Mouse (Mus musculus): ENCODE data around the gene Pdlim4. TPM values are rescaled to one million over a fixed set of nuclear protein-coding genes. Genes with fewer than 3 reads are reported as not detected.

The Pdlim4 gene
- polyA plus RNA-seq (2015; fragmentation: Nextera tagmentation; extraction: Ambion mirVana), result 3.1 TPM in 2 replicates

- H3K9me3 ChIP-seq (replicated peaks), result no peaks in the 10 kb centered on the region
- no peaks in the 10 kb centered on the region for H3K36me3 ChIP-seq
- H3K27me3 ChIP-seq, result peaks cover 84% of the 10 kb centered on the region
- DNase-seq, result no peak
- H3K4me1 ChIP-seq (replicated peaks), result peaks cover 11% of the 10 kb centered on the region
- H3K9ac ChIP-seq, result peak within 1 kb of the TSS; percentile 49
- no peak within 1 kb of the TSS for H3K27ac ChIP-seq
- WGBS (ENCODE audit: insufficient replicate concordance), result 2% methylated on average over 56 of the region's 61 CpGs
- peak within 1 kb of the TSS; percentile 68 for H3K4me2 ChIP-seq
- H3K4me3 ChIP-seq (replicated peaks), result peak within 1 kb of the TSS; percentile 52
- ATAC-seq (ENCODE audit: low read depth), result no peak
Observed at GRCm38 (mm10) chr11:54068520-54069371, at the start of gene Pdlim4. Gene Pdlim4, minus strand, starts transcription at chr11:54069014.

GRCm38 (mm10) chr11:54117096-54117495 lies 48.3 kb upstream of the Pdlim4 start:
- Histone ChIP-seq H3K4me1 (replicated peaks) (peaks cover 15% of the 10 kb centered on the region), H3K9me3 (replicated peaks) (no peaks in the 10 kb centered on the region), H3K27ac (no peak overlapping the region), H3K27me3 (peaks cover 3% of the 10 kb centered on the region; the same call in 1 of the 2 replicates), H3K9ac (no peak overlapping the region), H3K4me2 (no peak overlapping the region), H3K4me3 (replicated peaks) (no peak overlapping the region), H3K36me3 (peaks cover 5% of the 10 kb centered on the region; the same call in 1 of the 2 replicates)
- WGBS (ENCODE audit: insufficient replicate concordance), result 73% methylated on average over 10 of the region's 10 CpGs
- DNase-seq (no peak), ATAC-seq (ENCODE audit: low read depth) (no peak)

DNA sequence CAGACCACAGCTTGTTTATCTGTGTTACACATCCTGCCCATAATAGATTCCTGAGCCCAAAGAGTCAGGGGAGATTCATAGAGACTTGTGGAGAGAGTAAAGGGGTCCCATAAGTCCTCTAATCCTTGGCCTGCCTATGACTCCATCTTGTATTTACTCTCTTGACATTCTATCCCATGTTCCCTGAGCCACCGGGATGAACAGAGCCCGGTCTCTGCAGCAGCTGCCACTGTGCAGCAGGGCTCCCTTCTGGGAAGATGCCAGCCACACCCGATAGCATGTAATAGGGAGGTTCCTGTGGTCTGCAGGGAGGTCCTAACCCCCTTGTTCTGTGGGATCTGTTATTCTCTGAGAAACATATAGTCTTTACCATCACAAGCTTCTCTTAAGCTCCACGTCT lies 47.6 kb upstream of the Pdlim4 start:
- no peak overlapping the region for H3K27ac ChIP-seq
- no peak overlapping the region for H3K4me3 ChIP-seq (replicated peaks)
- no peak overlapping the region for H3K4me2 ChIP-seq
- WGBS (ENCODE audit: insufficient replicate concordance), result 53% methylated on average over 4 of the region's 4 CpGs
- ATAC-seq (ENCODE audit: low read depth) (no peak), DNase-seq (no peak)
- H3K4me1 ChIP-seq (replicated peaks), result peaks cover 15% of the 10 kb centered on the region
- H3K36me3 ChIP-seq, result peaks cover 5% of the 10 kb centered on the region; the same call in 1 of the 2 replicates
- H3K27me3 ChIP-seq, result peaks cover 3% of the 10 kb centered on the region; the same call in 1 of the 2 replicates
- no peak overlapping the region for H3K9ac ChIP-seq
- H3K9me3 ChIP-seq (replicated peaks), result no peaks in the 10 kb centered on the region

DNA sequence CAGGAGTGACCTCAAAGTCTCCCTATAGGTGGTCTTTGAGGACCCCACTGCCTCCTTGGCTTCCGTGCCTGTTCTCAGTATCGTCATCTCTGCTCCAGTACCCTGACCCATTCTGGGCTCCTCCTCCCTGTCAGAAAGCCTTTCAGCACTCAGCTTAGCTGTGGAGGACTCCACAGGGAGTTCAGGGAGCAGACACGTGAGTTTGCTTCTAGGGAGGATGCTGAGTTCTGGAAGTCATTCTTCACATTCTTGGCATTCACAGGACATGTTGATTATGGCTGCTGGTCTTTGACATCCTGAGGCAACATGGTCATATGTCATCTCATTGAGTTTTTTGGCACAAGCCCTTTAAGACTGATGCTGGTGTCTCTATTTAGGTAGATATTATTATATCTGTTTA lies 47.1 kb upstream of the Pdlim4 start:
- H3K4me3 ChIP-seq (replicated peaks), result no peak overlapping the region
- H3K36me3 ChIP-seq, result peaks cover 5% of the 10 kb centered on the region; the same call in 1 of the 2 replicates
- WGBS (ENCODE audit: insufficient replicate concordance), result 75% methylated on average over 3 of the region's 3 CpGs
- H3K9ac ChIP-seq, result no peak overlapping the region
- no peak overlapping the region for H3K27ac ChIP-seq
- peaks cover 3% of the 10 kb centered on the region; the same call in 1 of the 2 replicates for H3K27me3 ChIP-seq
- H3K4me2 ChIP-seq, result no peak overlapping the region
- H3K9me3 ChIP-seq (replicated peaks), result no peaks in the 10 kb centered on the region
- no peak for ATAC-seq (ENCODE audit: low read depth)
- DNase-seq, result no peak
- H3K4me1 ChIP-seq (replicated peaks), result peaks cover 15% of the 10 kb centered on the region

GRCm38 (mm10) chr11:54115301-54115700 lies 46.5 kb upstream of the Pdlim4 start:
- Histone ChIP-seq H3K9me3 (replicated peaks) (no peaks in the 10 kb centered on the region), H3K4me1 (replicated peaks) (peaks cover 15% of the 10 kb centered on the region), H3K4me2 (no peak overlapping the region), H3K4me3 (replicated peaks) (no peak overlapping the region), H3K27ac (no peak overlapping the region), H3K9ac (no peak overlapping the region), H3K36me3 (peaks cover 5% of the 10 kb centered on the region; the same call in 1 of the 2 replicates), H3K27me3 (peaks cover 3% of the 10 kb centered on the region; the same call in 1 of the 2 replicates)
- DNase-seq, result no peak
- WGBS (ENCODE audit: insufficient replicate concordance), result 76% methylated on average over 8 of the region's 8 CpGs
- ATAC-seq (ENCODE audit: low read depth), result no peak

DNA sequence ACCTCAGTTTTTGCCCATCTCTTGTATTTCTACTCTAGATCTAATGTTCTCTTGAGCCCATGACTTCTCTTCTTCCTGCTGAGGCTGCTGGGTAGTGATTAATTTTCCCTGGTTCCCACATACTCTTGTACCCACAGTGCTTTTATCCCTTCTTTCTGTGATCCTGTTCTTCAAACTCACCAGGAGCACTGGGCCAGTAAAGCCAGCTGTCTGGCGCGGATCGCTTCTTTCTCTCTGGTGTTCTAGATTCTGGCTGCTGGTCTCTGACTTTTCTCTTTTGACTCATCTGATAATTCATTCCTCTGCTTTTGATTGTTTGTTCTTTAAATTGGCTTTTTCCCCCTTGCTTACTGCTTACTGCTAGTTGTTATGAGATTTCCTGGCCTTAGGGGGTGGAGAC lies 45.9 kb upstream of the Pdlim4 start:
- DNase-seq (no peak), ATAC-seq (ENCODE audit: low read depth) (no peak)
- H3K4me1 ChIP-seq (replicated peaks), result peaks cover 15% of the 10 kb centered on the region
- H3K9ac ChIP-seq, result no peak overlapping the region
- no peak overlapping the region for H3K4me3 ChIP-seq (replicated peaks)
- no peaks in the 10 kb centered on the region for H3K9me3 ChIP-seq (replicated peaks)
- H3K36me3 ChIP-seq, result peaks cover 1% of the 10 kb centered on the region; the same call in 1 of the 2 replicates
- WGBS (ENCODE audit: insufficient replicate concordance), result 87% methylated on average over 3 of the region's 3 CpGs
- peaks cover 3% of the 10 kb centered on the region; the same call in 1 of the 2 replicates for H3K27me3 ChIP-seq
- H3K27ac ChIP-seq, result no peak overlapping the region
- H3K4me2 ChIP-seq, result no peak overlapping the region

DNA sequence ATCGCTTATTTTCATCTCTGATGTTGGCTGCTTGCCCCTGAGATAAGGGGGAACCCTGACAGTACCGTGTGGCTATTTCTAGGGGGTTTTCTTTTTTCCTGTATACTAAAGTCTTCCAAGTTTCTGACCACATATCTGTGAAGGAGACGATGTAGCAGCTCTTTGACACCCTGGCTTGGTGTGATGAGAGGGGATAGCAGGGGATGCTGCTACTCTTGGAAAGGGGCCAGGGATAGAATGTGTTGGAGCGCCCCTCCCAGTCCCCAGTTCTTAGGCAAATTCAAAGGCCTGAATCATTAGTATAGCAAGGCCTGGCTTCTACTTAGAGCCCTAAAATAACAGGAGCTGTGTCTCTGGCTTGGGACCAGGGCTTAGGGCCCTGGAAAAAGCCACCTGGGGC lies 44.5 kb upstream of the Pdlim4 start:
- peaks cover 15% of the 10 kb centered on the region for H3K4me1 ChIP-seq (replicated peaks)
- H3K4me2 ChIP-seq, result peak overlapping the region; percentile 26
- H3K9ac ChIP-seq, result no peak overlapping the region
- no peaks in the 10 kb centered on the region; the same call in 1 of the 2 replicates for H3K27me3 ChIP-seq
- H3K36me3 ChIP-seq, result no peaks in the 10 kb centered on the region
- no peaks in the 10 kb centered on the region for H3K9me3 ChIP-seq (replicated peaks)
- DNase-seq (no peak), ATAC-seq (ENCODE audit: low read depth) (no peak)
- no peak overlapping the region for H3K27ac ChIP-seq
- H3K4me3 ChIP-seq (replicated peaks), result 0 out of 2 replicates have a peak overlapping the region, but pooled peaks have one; percentile 6
- 25% methylated on average over 4 of the region's 4 CpGs for WGBS (ENCODE audit: insufficient replicate concordance)

DNA sequence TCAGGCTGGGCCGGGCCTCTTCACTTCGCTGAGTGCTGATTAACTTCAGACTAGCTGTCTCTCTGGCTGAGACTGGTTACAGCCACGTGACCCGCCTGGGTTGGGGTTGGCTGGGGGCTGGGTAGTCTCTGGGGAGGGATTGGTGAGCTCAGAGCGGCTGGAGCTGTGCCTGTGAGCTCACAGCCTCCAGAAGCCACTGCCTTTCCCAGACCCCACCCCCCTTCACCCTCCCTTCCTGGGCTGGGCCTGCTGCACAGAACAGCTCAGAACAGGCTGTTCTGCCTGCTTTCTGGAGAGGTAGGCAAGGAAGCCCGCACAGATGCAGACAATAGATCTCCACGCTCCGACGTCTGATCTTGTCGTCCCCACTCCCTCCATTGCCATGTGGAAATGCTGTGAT lies 44.1 kb upstream of the Pdlim4 start:
- under 1% methylated on average over 10 of the region's 10 CpGs for WGBS (ENCODE audit: insufficient replicate concordance)
- DNase-seq (peak; percentile 62), ATAC-seq (ENCODE audit: low read depth) (peak; percentile 94)
- no peaks in the 10 kb centered on the region for H3K36me3 ChIP-seq
- no peaks in the 10 kb centered on the region for H3K9me3 ChIP-seq (replicated peaks)
- H3K27me3 ChIP-seq, result no peaks in the 10 kb centered on the region; the same call in 1 of the 2 replicates
- H3K4me3 ChIP-seq (replicated peaks), result 0 out of 2 replicates have a peak overlapping the region, but pooled peaks have one; percentile 6
- H3K27ac ChIP-seq, result no peak overlapping the region
- 0 out of 2 replicates have a peak overlapping the region, but pooled peaks have one; percentile 23 for H3K9ac ChIP-seq
- H3K4me1 ChIP-seq (replicated peaks), result peaks cover 15% of the 10 kb centered on the region
- peak overlapping the region; percentile 26 for H3K4me2 ChIP-seq

DNA sequence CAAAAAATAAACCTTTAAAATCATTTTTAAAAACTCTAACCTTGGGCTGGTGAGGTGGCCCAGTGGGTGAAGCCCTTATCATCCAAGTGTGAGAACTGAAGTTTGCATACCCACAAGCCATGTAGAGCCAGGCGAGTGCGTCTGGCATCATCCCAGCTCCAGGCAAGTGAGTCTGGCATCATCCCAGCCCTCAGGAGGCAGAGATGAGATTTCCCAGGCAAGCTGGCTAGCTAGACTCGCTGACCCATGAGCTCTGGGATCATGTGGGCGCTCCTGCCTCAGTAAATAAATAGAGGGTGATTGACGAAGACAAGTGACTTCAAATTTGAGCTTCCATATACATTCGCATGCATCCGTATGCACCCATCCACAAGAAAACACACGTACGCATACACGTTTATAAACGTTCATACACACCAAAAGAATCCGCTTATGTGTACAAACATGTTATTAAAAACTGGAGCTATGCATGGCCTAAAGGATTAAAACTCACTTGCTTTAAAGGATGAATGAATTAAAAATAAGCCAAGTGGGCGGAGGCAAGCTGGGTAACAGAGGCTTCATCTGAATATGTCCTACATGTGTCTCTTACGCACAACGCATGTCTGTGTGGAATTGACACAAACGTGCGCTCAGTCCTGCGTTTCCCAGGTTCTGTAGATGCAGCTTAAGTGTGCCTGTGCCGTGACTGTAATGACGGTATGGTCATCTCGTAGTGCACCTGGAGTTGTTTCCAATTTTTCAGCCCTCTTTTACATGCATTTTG lies 43.3 kb upstream of the Pdlim4 start:
- peak overlapping the region; percentile 26 for H3K4me2 ChIP-seq
- 78% methylated on average over 21 of the region's 21 CpGs for WGBS (ENCODE audit: insufficient replicate concordance)
- H3K27me3 ChIP-seq, result no peaks in the 10 kb centered on the region
- ATAC-seq (ENCODE audit: low read depth) (no peak), DNase-seq (no peak)
- peaks cover 15% of the 10 kb centered on the region for H3K4me1 ChIP-seq (replicated peaks)
- H3K9ac ChIP-seq, result 0 out of 2 replicates have a peak overlapping the region, but pooled peaks have one; percentile 23
- H3K27ac ChIP-seq, result no peak overlapping the region
- no peak overlapping the region for H3K4me3 ChIP-seq (replicated peaks)
- no peaks in the 10 kb centered on the region for H3K9me3 ChIP-seq (replicated peaks)
- no peaks in the 10 kb centered on the region for H3K36me3 ChIP-seq

- Histone ChIP-seq H3K9me3 (replicated peaks) (no peaks in the 10 kb centered on the region), H3K4me1 (replicated peaks) (peaks cover 15% of the 10 kb centered on the region), H3K27me3 (no peaks in the 10 kb centered on the region), H3K4me3 (replicated peaks) (no peak overlapping the region), H3K4me2 (no peak overlapping the region), H3K27ac (no peak overlapping the region), H3K9ac (no peak overlapping the region), H3K36me3 (no peaks in the 10 kb centered on the region)
- ATAC-seq (ENCODE audit: low read depth) (no peak), DNase-seq (no peak)
- WGBS (ENCODE audit: insufficient replicate concordance), result 75% methylated on average over 7 of the region's 7 CpGs
Observed at GRCm38 (mm10) chr11:54111291-54111690, 42.5 kb upstream of the Pdlim4 start.

DNA sequence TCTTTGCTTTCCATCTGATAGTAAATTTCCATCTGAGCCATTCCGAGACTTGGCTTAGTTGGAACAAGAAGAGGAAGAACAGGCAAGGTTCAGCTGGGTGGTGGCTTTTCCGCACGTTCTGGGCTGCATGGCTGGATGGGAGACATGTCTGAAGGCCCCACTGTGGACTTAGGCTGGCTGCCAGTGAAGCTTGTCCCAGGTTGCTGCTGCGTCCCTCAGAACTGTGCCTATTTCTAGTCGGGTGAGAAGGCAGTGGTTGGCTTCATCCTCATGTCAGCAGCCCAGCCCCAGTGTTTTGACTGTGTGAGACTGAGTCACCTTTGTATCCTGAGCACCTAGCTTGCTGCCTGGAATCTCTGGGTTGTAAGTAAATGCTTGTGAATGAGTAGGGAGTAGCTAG lies 40.1 kb upstream of the Pdlim4 start:
- no peaks in the 10 kb centered on the region for H3K9me3 ChIP-seq (replicated peaks)
- 49% methylated on average over 5 of the region's 5 CpGs for WGBS (ENCODE audit: insufficient replicate concordance)
- H3K36me3 ChIP-seq, result no peaks in the 10 kb centered on the region
- peaks cover 15% of the 10 kb centered on the region for H3K4me1 ChIP-seq (replicated peaks)
- no peak overlapping the region for H3K27ac ChIP-seq
- ATAC-seq (ENCODE audit: low read depth) (no peak), DNase-seq (no peak)
- H3K27me3 ChIP-seq, result no peaks in the 10 kb centered on the region; the same call in 1 of the 2 replicates
- no peak overlapping the region for H3K4me2 ChIP-seq
- no peak overlapping the region for H3K4me3 ChIP-seq (replicated peaks)
- H3K9ac ChIP-seq, result no peak overlapping the region
